Mouse (Mus musculus): ENCODE data around the gene Tmem120b. TPM values are rescaled to one million over a fixed set of nuclear protein-coding genes. Genes with fewer than 3 reads are reported as not detected.

Gene Tmem120b
- total and polyA plus RNA-seq, 2 experiments from 2014 or later, result 8.7 to 11.1 TPM

DNA sequence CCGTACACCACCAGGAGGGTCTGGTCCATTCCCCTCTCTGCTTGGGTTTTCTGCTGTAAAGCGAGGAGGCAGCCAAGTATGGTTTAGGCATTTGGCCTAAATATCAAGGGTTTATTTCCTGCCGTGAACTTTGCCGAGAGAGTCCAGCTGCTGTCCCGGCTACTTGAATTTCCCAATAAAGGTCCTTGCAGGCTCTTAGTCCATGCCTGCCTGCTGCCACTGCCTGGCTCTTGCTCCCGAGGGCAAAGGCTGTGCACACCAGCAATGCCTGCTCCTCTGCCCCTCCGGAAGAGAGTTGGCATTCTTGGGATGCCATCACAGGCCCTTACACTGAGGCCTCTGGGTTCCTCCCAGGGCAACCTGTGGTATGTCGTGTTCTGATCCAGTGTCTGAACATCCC lies 35.3 kb downstream of the Tmem120b start:
- H3K4me2 ChIP-seq (ENCODE audit: low read depth, low read length), result no peak overlapping the region
- no peaks in the 10 kb centered on the region for H3K9me3 ChIP-seq (replicated peaks; ENCODE audit: control insufficient read depth, low read length)
- DNase-seq (ENCODE audit: low spot score), result no peak
- no peak overlapping the region for H3K4me3 ChIP-seq (ENCODE audit: low read depth, low read length)
- ATAC-seq (ENCODE audit: insufficient read depth, low read depth), result 0 out of 2 replicates have a peak, but pooled peaks have one; percentile 37
- 31% methylated on average over 8 of the region's 8 CpGs for WGBS
- peaks cover 15% of the 10 kb centered on the region for H3K4me1 ChIP-seq (ENCODE audit: control insufficient read depth, insufficient read depth)
- peaks cover 19% of the 10 kb centered on the region for H3K36me3 ChIP-seq (replicated peaks; ENCODE audit: control insufficient read depth, insufficient read depth, low read length)
- H3K9ac ChIP-seq (replicated peaks; ENCODE audit: low read depth, low read length), result no peak overlapping the region
- H3K27ac ChIP-seq (ENCODE audit: low read depth), result 0 out of 2 replicates have a peak overlapping the region, but pooled peaks have one; percentile 27
- H3K27me3 ChIP-seq (ENCODE audit: control insufficient read depth, insufficient read depth, low read length), result no peaks in the 10 kb centered on the region
- no peak for TF ChIP-seq EP300 (IDR thresholded peaks at IDR 0.05; ENCODE audit: low read depth)
- TF ChIP-seq CTCF (IDR thresholded peaks at IDR 0.05; ENCODE audit: low read depth), result no peak

GRCm38 (mm10) chr5:123104769-123105168 lies 36.6 kb downstream of the Tmem120b start:
- Histone ChIP-seq H3K4me2 (ENCODE audit: low read depth, low read length) (no peak overlapping the region), H3K27ac (ENCODE audit: low read depth) (no peak overlapping the region), H3K9me3 (replicated peaks; ENCODE audit: control insufficient read depth, low read length) (no peaks in the 10 kb centered on the region), H3K4me3 (ENCODE audit: low read depth, low read length) (no peak overlapping the region), H3K9ac (replicated peaks; ENCODE audit: low read depth, low read length) (no peak overlapping the region), H3K4me1 (ENCODE audit: control insufficient read depth, insufficient read depth) (peaks cover 16% of the 10 kb centered on the region), H3K27me3 (ENCODE audit: control insufficient read depth, insufficient read depth, low read length) (no peaks in the 10 kb centered on the region), H3K36me3 (replicated peaks; ENCODE audit: control insufficient read depth, insufficient read depth, low read length) (peaks cover 12% of the 10 kb centered on the region)
- ATAC-seq (ENCODE audit: insufficient read depth, low read depth) (peak; percentile 77), DNase-seq (ENCODE audit: low spot score) (peak; percentile 54)
- TF ChIP-seq EP300 (IDR thresholded peaks at IDR 0.05; ENCODE audit: low read depth), result no peak
- TF ChIP-seq CTCF (IDR thresholded peaks at IDR 0.05; ENCODE audit: low read depth), result no peak
- 45% methylated on average over 6 of the region's 6 CpGs for WGBS

GRCm38 (mm10) chr5:123109452-123110203 lies 41.4 kb downstream of the Tmem120b start:
- peak; percentile 36 for DNase-seq (ENCODE audit: low spot score)
- H3K27me3 ChIP-seq (ENCODE audit: control insufficient read depth, insufficient read depth, low read length), result no peaks in the 10 kb centered on the region
- no peak for TF ChIP-seq CTCF (IDR thresholded peaks at IDR 0.05; ENCODE audit: low read depth)
- TF ChIP-seq EP300 (IDR thresholded peaks at IDR 0.05; ENCODE audit: low read depth), result no peak
- peak overlapping the region; percentile 42 for H3K4me2 ChIP-seq (ENCODE audit: low read depth, low read length)
- no peak overlapping the region; the same call in 1 of the 2 replicates for H3K9ac ChIP-seq (replicated peaks; ENCODE audit: low read depth, low read length)
- peak; percentile 60 for ATAC-seq (ENCODE audit: insufficient read depth, low read depth)
- H3K4me1 ChIP-seq (ENCODE audit: control insufficient read depth, insufficient read depth), result peaks cover 9% of the 10 kb centered on the region; the same call in 1 of the 2 replicates
- WGBS, result 34% methylated on average over 13 of the region's 13 CpGs
- no peaks in the 10 kb centered on the region for H3K36me3 ChIP-seq (replicated peaks; ENCODE audit: control insufficient read depth, insufficient read depth, low read length)
- no peaks in the 10 kb centered on the region for H3K9me3 ChIP-seq (replicated peaks; ENCODE audit: control insufficient read depth, low read length)
- no peak overlapping the region for H3K4me3 ChIP-seq (ENCODE audit: low read depth, low read length)
- no peak overlapping the region for H3K27ac ChIP-seq (ENCODE audit: low read depth)

DNA sequence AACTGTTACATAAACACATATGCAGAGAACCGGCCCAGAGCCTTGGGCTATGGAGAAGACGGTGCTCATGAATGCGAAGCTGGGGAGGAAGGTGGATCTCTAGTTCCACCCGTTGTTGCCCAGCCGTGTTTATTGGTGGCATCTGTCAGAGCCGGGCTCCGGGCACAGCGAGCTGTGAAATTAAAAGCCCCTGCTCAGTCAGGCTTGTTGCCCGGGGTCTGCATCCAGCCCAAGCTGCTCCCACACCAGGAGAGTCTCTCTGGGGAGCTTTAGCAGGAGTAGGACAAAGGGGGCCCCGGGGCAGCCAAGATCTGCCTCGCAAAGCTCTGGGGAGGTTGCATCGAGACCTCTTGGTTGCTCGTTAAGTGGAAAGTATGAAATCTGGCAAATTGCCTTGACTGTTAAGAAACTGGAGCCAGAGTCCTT lies 42.1 kb downstream of the Tmem120b start:
- DNase-seq (ENCODE audit: low spot score) (no peak), ATAC-seq (ENCODE audit: insufficient read depth, low read depth) (no peak)
- H3K9ac ChIP-seq (replicated peaks; ENCODE audit: low read depth, low read length), result no peak overlapping the region
- TF ChIP-seq CTCF (IDR thresholded peaks at IDR 0.05; ENCODE audit: low read depth) (no peak), EP300 (IDR thresholded peaks at IDR 0.05; ENCODE audit: low read depth) (no peak)
- H3K27ac ChIP-seq (ENCODE audit: low read depth), result no peak overlapping the region
- H3K9me3 ChIP-seq (replicated peaks; ENCODE audit: control insufficient read depth, low read length), result no peaks in the 10 kb centered on the region
- H3K36me3 ChIP-seq (replicated peaks; ENCODE audit: control insufficient read depth, insufficient read depth, low read length), result no peaks in the 10 kb centered on the region
- no peak overlapping the region for H3K4me3 ChIP-seq (ENCODE audit: low read depth, low read length)
- H3K27me3 ChIP-seq (ENCODE audit: control insufficient read depth, insufficient read depth, low read length), result no peaks in the 10 kb centered on the region
- no peak overlapping the region for H3K4me2 ChIP-seq (ENCODE audit: low read depth, low read length)
- H3K4me1 ChIP-seq (ENCODE audit: control insufficient read depth, insufficient read depth), result peaks cover 8% of the 10 kb centered on the region; the same call in 1 of the 2 replicates
- WGBS, result 64% methylated on average over 13 of the region's 13 CpGs

GRCm38 (mm10) chr5:123114109-123114508 lies 45.9 kb downstream of the Tmem120b start:
- Histone ChIP-seq H3K4me2 (ENCODE audit: low read depth, low read length) (no peak overlapping the region), H3K27me3 (ENCODE audit: control insufficient read depth, insufficient read depth, low read length) (no peaks in the 10 kb centered on the region), H3K4me1 (ENCODE audit: control insufficient read depth, insufficient read depth) (peaks cover 8% of the 10 kb centered on the region; the same call in 1 of the 2 replicates), H3K36me3 (replicated peaks; ENCODE audit: control insufficient read depth, insufficient read depth, low read length) (no peaks in the 10 kb centered on the region), H3K27ac (ENCODE audit: low read depth) (no peak overlapping the region), H3K9me3 (replicated peaks; ENCODE audit: control insufficient read depth, low read length) (no peaks in the 10 kb centered on the region), H3K9ac (replicated peaks; ENCODE audit: low read depth, low read length) (no peak overlapping the region), H3K4me3 (ENCODE audit: low read depth, low read length) (no peak overlapping the region)
- ATAC-seq (ENCODE audit: insufficient read depth, low read depth) (no peak), DNase-seq (ENCODE audit: low spot score) (no peak)
- TF ChIP-seq CTCF (IDR thresholded peaks at IDR 0.05; ENCODE audit: low read depth) (no peak), EP300 (IDR thresholded peaks at IDR 0.05; ENCODE audit: low read depth) (no peak)
- WGBS, result 65% methylated on average over 11 of the region's 11 CpGs
